Mouse (Mus musculus) neutrophil, adult 65 days (primary cell): Measurements from ENCODE around the gene Mbd3. TPM values are rescaled to one million over a fixed set of nuclear protein-coding genes. Genes with fewer than 3 reads are reported as not detected.

ENCODE experiments used
- total RNA-seq: library from RNA; stranded (reverse); gene quantifications from 2 replicates; pipeline ENCODE4 v1.2.4, GENCODE M21; 2023

Gene Mbd3
- 30.1 and 33.3 TPM in 2 replicates for total RNA-seq

DNA sequence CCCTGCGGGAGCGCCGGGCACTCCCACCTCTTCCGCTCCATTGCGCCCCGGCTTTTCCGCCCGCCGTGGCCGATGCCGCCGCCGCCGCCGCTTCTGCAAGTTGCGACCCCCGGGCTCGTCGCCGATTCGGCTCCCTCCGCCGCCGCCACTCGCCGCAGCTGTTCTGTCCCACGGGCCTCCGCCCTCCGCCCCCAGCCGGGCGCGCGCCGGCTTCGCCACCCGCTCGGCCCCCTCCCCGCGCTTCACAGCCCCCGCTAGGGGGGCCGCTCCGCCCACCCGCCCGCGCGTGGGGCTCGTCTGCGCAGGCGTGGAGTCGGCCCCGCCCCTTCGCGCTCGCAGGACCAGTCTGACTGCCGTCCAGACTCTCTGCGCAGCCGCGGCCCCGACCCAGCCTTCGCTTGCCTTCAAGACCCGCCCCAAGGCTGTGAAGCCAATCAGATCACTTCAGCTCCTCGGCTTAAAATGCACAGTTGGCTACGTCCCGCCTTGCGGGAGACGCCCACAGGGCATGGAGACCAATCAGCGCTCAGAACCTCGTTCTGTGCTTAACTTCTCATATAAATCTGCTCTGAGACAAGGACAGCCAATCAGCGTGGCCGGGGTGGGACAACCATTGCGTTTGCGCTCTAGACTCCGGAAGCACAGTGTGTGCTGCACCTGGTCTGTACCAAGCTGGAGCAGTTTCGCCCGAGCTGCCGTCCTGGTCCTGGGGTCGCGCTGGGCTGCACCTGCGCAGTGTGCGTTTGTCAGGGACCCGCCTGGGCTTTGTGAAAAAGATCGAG, at the start of gene Mbd3:
Mbd3 (minus strand) TSS at position 360 of the 782 bp plus-strand sequence.

DNA sequence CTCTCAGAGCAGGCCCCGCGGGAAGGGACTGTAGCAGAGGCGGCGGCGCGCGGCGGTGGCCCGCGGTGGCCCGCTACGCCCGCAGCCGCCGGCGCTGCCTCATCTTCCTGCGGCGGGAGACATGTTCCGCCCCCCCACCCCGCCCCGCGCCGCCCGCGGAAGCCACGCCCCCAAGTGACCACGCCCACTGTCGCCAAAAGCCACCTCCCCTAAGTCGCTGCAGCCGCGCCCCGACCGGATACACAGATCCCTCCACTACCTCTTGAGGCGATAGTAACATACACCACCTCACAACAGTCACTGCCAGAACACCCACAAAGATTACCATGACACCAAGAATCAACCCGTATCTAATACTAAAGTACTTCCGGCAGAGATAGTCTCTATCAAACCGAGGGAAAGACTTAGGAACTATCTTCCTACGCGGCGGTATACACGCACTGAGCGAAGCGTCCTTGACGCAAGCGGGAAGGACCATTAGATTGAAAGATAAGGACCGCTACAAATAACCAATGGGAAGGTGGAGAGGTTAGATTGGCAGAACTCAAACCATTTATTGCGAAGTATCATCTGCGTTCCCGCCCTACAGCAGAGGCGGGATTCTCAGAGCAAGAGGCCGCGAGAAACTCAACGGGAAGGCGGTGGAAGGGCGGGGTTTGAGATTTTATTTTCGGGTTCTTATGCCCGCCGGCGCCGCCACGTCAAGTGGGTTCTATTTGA, 34.3 kb upstream of the Mbd3 start, which contains the start of gene Tcf3:
Tcf3 (minus strand) TSS at position 135 of the 720 bp plus-strand sequence.

DNA sequence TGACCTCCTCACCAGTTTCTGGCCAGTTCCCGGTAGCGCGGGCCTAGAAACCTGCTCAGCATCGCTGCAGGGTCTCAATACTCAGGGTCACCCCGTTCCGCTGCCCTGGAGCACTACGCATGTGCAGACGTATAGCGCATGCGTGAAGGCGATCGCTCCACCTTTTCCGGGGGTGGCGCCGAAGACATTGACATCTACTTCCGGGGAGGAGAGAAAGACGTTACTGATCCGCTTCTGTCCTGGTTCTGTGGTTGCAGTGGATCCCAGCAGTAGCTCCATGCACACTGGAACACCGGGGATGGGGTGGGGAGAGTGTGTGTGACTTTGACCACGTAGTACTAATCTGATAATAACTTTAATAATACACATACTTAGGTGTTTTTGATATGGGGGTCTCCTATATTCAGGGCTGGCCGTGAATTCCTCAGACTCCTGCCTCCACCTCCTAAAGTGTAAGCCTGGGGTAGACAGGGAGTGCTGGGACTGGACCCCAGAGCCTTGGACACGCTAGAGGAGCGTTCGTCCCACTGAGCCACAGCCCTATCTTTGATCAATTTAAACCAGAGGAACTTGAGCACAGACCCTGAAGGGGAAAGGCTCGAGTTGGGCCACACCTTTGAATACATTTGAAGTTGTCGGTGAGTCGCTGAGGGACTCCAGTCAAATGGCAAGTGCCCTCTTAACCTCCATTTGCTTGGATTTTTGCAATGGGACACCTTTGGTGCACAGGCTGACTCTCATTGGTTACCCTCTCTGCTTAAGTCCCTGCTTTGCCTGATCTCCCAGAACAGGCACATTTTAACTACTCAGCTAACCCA, 7.5 kb upstream of the Mbd3 start, which contains the start of gene Uqcr11:
Uqcr11 (minus strand) TSS at position 147 of the 818 bp plus-strand sequence.

DNA sequence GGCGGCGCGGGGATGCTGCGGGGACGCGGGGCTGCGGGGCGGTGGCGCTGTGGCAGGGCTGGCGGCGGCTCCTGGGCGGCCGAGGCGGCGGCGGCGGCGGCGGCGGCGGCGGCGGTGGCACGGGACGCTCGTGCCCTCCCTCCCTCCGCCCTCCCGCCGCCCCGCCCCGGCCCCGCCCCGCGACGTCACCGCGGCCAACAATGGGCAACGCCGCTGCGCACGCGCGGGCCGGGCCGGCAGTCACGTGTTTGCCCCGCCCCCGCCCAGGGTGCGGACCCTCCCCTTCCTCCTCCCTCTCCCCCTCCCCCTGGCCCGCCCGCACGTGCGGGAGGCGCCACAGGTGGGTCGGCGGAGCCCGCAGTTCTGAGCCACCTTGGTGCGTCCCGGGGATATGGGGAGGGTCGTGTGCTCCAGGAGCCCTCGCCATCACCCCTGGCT, 11.8 kb downstream of the Mbd3 start, which contains the start of gene Mex3d:
Mex3d (minus strand) TSS at position 138 of the 438 bp plus-strand sequence.

DNA sequence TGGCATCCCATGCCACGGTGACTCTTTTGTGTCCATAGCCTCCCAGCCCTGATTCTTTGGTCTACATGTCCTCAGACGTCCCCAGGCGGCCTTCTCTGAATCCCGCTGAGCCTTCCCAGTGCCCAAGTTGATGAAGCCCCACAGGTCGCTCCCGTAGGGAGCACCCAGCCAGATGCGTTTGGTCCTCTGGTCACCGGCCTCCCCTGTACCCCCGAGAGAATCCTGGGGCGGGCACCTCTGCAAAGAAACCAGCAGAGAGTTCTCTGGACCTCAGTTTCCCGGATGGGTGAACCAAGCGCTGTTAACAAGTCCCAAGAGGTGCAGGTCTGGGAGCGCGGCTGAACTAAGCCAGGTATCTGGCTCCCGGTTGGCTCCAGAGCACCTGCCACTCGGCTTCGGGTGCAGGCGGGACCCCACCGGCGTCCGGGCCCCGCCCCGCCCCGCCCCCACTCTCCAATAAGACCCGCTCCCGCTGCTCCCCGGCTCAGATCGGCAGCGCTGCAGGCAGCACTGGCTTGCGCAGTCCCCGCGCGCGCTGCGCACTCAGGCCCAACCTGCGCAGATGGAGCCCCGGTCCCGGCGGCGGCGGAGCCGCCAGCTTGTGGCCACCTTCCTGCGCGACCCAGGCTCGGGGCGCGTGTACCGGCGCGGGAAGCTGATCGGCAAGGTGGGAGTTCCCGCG, 43.2 kb downstream of the Mbd3 start, which contains the start of gene Plk5:
Plk5 (plus strand) TSS at position 459 of the 682 bp plus-strand sequence.

GRCm38 (mm10) chr10:80348244-80348781, 51.0 kb downstream of the Mbd3 start, which contains the start of gene Adamtsl5:
Gene Adamtsl5 (minus strand): TSS chr10:80348412.

Other genes starting within 250 kb of the Mbd3 start
- 41.2 and 65.3 TPM in 2 replicates for gene Cirbp, start 233.6 kb downstream of the Mbd3 start, total RNA-seq
- 1.8 and 2.7 TPM in 2 replicates for gene 1600002K03Rik, start 226.6 kb downstream of the Mbd3 start, total RNA-seq
- not detected in 2 replicates for gene Efna2, start 220.1 kb downstream of the Mbd3 start, total RNA-seq
- 20.6 and 22.3 TPM in 2 replicates for gene Mum1, start 173.1 kb downstream of the Mbd3 start, total RNA-seq
- 44.9 and 49.8 TPM in 2 replicates for gene Ndufs7, start 150.4 kb downstream of the Mbd3 start, total RNA-seq
- gene Gamt, start 138.5 kb downstream of the Mbd3 start, total RNA-seq, result 4.0 and 4.8 TPM in 2 replicates
- 71.8 and 72.5 TPM in 2 replicates for gene Dazap1, start 138.1 kb downstream of the Mbd3 start, total RNA-seq
- 539 and 578 TPM in 2 replicates for gene Rps15, start 107.1 kb downstream of the Mbd3 start, total RNA-seq
- gene Apc2, start 103.6 kb downstream of the Mbd3 start, total RNA-seq, result not detected in 2 replicates
- 29.5 and 40.3 TPM in 2 replicates for gene 2310011J03Rik, start 79.0 kb downstream of the Mbd3 start, total RNA-seq
- not detected in 2 replicates for gene Pcsk4, start 70.1 kb downstream of the Mbd3 start, total RNA-seq
- gene Reep6, start 69.6 kb downstream of the Mbd3 start, total RNA-seq, result 0.44 and 0.54 TPM in 2 replicates
- not detected in 2 replicates for gene Adamtsl5, start 51.1 kb downstream of the Mbd3 start, total RNA-seq
- not detected in 2 replicates for gene Plk5, start 43.1 kb downstream of the Mbd3 start, total RNA-seq
- 1.9 and 2.6 TPM in 2 replicates for gene Mex3d, start 11.9 kb downstream of the Mbd3 start, total RNA-seq
- 68.5 and 72.8 TPM in 2 replicates for gene Uqcr11, start 7.3 kb upstream of the Mbd3 start, total RNA-seq
- gene Tcf3, start 34.1 kb upstream of the Mbd3 start, total RNA-seq, result 40.0 and 42.1 TPM in 2 replicates
- gene Onecut3, start 95.3 kb upstream of the Mbd3 start, total RNA-seq, result not detected in 2 replicates
- gene Atp8b3, start 139.6 kb upstream of the Mbd3 start, total RNA-seq, result not detected in 2 replicates
- 87.8 and 112 TPM in 2 replicates for gene Rexo1, start 162.0 kb upstream of the Mbd3 start, total RNA-seq
- gene Klf16, start 177.8 kb upstream of the Mbd3 start, total RNA-seq, result 5.7 and 7.0 TPM in 2 replicates
- 34.9 and 41.1 TPM in 2 replicates for gene Abhd17a, start 190.8 kb upstream of the Mbd3 start, total RNA-seq
- 6.9 and 8.2 TPM in 2 replicates for gene Scamp4, start 203.3 kb upstream of the Mbd3 start, total RNA-seq
- gene Adat3, start 203.3 kb upstream of the Mbd3 start, total RNA-seq, result 0.98 and 2.0 TPM in 2 replicates
- gene Gm49322, start 206.5 kb upstream of the Mbd3 start, total RNA-seq, result 0.77 and 0.98 TPM in 2 replicates
- 101 and 129 TPM in 2 replicates for gene Csnk1g2, start 223.3 kb upstream of the Mbd3 start, total RNA-seq